Mouse (Mus musculus): ENCODE measurements around the gene Retreg1. TPM values are rescaled to one million over a fixed set of nuclear protein-coding genes. Genes with fewer than 3 reads are reported as not detected.

Retreg1 gene
- total RNA-seq, 1 experiment from 2014 or later = 132 TPM

DNA sequence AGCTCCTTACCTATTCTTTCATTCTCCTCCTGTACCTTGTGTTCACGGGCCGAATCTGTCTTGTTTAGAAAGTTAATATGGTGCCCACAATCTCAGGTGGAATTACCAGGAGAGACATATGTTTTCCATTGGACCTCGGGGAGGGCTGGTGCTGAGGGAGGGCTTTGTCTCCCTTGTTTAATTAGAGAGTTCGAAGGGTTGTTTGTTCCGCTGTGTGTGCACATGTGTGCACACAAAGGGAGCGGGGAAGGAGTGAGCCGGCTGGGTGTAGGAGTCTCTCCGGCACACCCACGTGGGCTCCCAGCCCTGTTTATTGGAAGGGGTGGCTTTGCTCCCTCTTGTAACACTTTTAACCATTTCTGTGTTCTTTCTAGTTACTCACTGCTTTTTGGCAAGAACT lies 29.1 kb downstream of the Retreg1 start:
- no peak for ATAC-seq (replicated peaks; ENCODE audit: insufficient number of reproducible peaks, low FRiP score, low TSS enrichment, poor library complexity, severe bottlenecking)

- no peak for ATAC-seq (replicated peaks; ENCODE audit: insufficient number of reproducible peaks, low FRiP score, low TSS enrichment, poor library complexity, severe bottlenecking)
Measured at GRCm38 (mm10) chr15:25872657-25873056, 29.7 kb downstream of the Retreg1 start.

- no peak for ATAC-seq (replicated peaks; ENCODE audit: insufficient number of reproducible peaks, low FRiP score, low TSS enrichment, poor library complexity, severe bottlenecking)
Measured at GRCm38 (mm10) chr15:25873536-25873935, 30.6 kb downstream of the Retreg1 start.

DNA sequence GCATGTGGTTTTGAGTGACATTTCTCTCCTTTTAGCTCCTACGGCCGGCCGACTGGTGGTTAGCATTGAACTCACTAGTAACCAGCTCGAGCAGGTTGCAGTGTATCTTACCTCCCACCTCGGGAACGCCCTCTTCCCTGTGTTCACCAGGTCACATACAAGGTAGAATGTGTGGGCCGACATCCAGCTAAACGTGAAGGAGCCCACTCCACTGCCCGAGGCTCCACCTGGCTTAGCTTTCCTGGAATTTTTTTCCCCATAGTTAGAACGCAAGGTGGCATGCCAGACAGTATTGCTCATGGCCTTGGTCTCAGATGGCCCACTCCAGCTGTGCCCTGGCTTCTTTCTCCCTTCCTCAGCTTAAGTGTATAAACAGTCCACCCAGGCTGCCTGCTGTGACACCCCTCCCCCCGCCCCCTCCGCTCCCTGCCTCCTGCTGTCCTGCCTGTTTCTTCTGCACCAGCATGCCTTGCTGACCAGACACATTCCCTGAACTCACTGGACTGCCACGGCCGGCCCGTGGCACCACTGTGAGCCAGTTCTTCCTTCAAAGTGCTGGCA lies 33.7 kb downstream of the Retreg1 start:
- no peak for ATAC-seq (replicated peaks; ENCODE audit: insufficient number of reproducible peaks, low FRiP score, low TSS enrichment, poor library complexity, severe bottlenecking)

DNA sequence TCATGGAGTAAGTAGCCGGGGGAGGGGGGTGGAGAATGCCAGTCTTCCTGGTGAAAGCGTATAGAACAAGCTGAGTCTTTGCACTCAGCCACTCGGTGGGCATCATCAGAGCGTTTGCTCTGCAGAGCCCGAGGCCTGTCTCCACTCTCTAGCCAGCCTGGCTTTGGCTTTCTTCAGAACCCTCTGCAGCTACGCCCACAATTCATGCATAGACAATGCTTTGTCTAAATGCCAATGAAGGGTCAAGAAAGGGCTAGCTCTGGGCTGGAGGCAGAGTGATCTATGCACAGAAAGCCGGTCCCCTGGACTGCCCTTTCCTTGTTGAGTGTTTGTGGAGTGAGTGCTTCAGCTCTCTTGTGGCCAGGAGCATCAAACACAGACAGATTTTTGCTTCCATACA lies 34.8 kb downstream of the Retreg1 start:
- ATAC-seq (replicated peaks; ENCODE audit: insufficient number of reproducible peaks, low FRiP score, low TSS enrichment, poor library complexity, severe bottlenecking) = no peak

DNA sequence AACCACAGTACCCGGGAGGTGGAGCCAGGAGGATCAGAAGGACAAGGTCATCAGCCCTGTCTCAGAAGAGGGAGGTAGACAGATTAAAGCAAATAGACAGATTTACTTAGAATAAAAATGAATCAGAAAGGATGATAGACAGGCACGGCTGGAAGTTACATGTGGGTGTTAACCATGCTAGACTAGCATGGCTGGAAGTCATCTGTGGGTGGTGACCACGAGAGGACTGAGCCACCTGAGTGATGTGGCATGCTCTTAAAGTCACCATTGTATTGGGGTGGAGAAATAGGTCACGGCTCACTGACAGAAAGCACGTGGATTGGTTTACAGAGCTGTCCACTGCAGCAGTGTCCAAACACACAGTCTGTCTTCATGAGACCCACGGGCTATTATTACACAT lies 36.2 kb downstream of the Retreg1 start:
- no peak for ATAC-seq (replicated peaks; ENCODE audit: insufficient number of reproducible peaks, low FRiP score, low TSS enrichment, poor library complexity, severe bottlenecking)

DNA sequence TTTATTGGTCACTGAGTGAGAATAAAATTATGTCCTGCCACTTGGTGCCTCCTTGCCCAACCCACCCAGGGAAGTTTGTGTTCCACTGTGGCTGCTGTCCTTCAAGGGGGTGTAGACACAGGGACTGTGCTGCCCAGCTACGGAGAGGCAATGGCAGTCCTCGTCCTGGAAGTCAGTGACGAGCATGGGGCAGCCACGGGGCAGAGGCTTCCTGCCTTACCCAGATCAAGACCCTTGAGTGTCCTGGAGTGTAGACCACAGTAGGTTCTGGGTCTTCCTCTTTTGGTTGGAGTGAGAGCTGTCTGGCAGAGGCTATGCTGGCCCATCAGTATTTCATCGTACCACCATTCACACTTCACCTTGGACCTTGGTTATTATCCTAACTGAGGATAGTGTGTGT lies 37.2 kb downstream of the Retreg1 start:
- ATAC-seq (replicated peaks; ENCODE audit: insufficient number of reproducible peaks, low FRiP score, low TSS enrichment, poor library complexity, severe bottlenecking) = no peak

DNA sequence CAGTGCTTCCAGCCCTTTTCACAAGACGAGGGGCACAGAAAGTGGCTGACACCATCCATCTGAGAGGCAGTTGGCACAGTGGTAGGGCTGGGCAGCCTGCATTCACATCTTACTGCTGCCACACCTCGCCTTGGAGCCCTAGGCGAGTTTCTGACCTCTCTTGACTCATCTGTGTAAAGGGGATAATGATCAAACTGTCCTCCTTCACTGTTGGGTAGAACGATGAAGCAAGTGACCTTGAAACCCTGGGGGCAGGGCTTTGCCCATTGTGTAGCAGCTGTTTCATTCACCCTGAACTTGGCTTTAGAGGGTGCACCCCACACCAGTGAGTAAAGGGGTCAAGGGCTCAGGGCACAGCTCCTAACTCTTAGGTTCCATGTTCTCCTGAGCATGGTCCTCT lies 39.0 kb downstream of the Retreg1 start:
- no peak for ATAC-seq (replicated peaks; ENCODE audit: insufficient number of reproducible peaks, low FRiP score, low TSS enrichment, poor library complexity, severe bottlenecking)

- ATAC-seq (replicated peaks; ENCODE audit: insufficient number of reproducible peaks, low FRiP score, low TSS enrichment, poor library complexity, severe bottlenecking) = no peak; the same call in 1 of the 2 replicates
Measured at GRCm38 (mm10) chr15:25884416-25884958, 41.5 kb downstream of the Retreg1 start.

- no peak for ATAC-seq (replicated peaks; ENCODE audit: insufficient number of reproducible peaks, low FRiP score, low TSS enrichment, poor library complexity, severe bottlenecking)
Measured at GRCm38 (mm10) chr15:25886581-25887011, 43.6 kb downstream of the Retreg1 start.

DNA sequence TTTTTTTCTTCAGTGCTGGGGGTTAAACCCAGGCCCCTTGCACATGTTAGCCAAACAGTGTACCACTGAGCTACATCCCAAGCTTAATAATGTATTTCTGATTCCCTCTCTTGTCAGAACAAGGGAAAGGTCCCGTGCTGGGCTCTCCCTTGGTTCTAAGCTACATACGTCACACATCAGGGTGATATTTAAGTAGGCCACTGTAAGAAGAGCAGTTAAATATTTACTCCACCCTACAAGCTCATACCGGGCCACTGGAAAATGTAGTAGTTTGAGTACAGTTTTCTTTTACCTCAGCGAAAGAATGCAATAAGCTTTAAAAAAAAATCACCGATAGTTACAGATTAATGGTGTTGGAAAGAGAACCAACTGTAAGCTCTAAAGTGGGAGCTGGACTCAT lies 46.9 kb downstream of the Retreg1 start:
- no peak for ATAC-seq (replicated peaks; ENCODE audit: insufficient number of reproducible peaks, low FRiP score, low TSS enrichment, poor library complexity, severe bottlenecking)

DNA sequence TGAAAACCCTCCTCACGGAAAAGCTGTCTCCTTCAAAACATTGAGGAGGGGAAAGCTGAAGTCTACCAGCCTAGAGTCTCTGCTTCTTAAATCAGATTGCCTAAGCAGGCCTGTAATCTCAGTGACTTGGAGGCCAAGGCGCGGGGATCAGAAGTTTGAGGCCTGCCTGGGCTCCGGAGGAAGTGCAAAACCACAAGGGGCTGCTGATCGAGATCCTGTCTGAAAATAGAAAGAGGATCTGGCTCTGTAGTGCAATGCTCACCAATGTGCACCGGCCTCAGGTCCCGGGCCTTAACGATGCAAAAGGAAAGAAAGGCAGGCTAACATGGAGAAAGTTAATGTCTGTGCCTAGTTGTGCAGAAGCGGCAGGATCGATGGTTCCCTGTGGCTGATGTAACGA lies 48.6 kb downstream of the Retreg1 start:
- peak; percentile 91 for ATAC-seq (replicated peaks; ENCODE audit: insufficient number of reproducible peaks, low FRiP score, low TSS enrichment, poor library complexity, severe bottlenecking)

- ATAC-seq (replicated peaks; ENCODE audit: insufficient number of reproducible peaks, low FRiP score, low TSS enrichment, poor library complexity, severe bottlenecking) = no peak
Measured at GRCm38 (mm10) chr15:25893327-25893726, 50.3 kb downstream of the Retreg1 start.

GRCm38 (mm10) chr15:25896783-25897182 lies 53.8 kb downstream of the Retreg1 start:
- peak; percentile 71 for ATAC-seq (replicated peaks; ENCODE audit: insufficient number of reproducible peaks, low FRiP score, low TSS enrichment, poor library complexity, severe bottlenecking)

DNA sequence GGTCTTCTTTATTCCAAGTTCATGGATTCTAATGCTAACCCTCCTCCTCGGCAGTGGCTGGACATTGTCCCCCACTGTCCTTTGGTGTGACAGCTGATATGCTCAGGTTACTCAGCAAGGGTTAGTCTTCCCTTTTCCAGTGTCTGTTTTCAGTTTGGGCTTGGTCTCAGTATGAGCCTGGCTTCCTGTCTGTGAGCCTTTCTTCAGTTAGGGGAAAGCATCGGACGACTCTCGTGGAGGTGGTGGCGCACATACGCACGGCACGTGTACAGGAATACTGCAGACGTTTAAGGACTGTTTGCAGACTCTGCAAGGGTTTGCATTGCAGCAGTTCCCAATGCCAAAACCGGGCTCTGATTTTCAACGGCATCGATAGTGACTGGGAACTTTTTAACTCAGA lies 54.6 kb downstream of the Retreg1 start:
- ATAC-seq (replicated peaks; ENCODE audit: insufficient number of reproducible peaks, low FRiP score, low TSS enrichment, poor library complexity, severe bottlenecking) = peak; percentile 45

DNA sequence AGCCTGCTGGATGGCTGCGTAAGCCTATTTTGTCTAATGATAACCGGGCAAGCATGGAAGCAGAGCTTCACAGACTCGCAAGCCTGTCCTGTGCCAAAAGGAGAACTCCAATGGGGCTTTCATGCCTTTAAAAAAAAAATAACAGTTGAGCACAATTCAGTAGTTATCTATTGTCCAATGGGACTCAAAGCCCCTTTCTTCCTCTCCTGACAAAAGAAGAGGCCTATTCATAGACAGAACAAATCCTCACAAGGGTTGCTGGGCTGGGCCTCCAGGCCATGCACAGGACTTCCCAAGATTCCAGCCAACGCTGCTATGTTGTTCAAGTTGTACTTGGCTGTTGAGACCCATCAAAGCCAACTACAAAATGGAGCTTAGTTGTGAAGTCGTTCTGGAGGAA lies 56.0 kb downstream of the Retreg1 start:
- ATAC-seq (replicated peaks; ENCODE audit: insufficient number of reproducible peaks, low FRiP score, low TSS enrichment, poor library complexity, severe bottlenecking) = no peak

DNA sequence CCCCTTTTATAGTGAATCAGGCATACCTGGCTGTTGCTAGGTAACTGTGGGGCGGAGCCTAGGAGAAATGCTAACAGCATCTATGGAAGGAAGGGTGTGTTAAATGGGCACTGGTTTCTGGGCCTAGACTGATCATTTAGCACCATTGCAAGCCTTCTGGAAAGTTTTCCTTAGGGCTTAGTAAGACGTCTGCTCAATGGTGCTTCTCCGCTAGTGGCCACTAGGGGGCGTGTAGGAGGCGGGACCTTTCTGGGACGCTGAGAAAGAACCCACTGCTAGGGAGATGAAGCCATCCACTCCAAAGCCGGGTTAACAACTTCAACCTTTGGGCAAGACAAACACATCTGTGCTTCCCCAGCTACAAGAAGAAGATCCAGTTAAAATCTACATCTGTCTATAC lies 57.6 kb downstream of the Retreg1 start:
- no peak; the same call in 1 of the 2 replicates for ATAC-seq (replicated peaks; ENCODE audit: insufficient number of reproducible peaks, low FRiP score, low TSS enrichment, poor library complexity, severe bottlenecking)

DNA sequence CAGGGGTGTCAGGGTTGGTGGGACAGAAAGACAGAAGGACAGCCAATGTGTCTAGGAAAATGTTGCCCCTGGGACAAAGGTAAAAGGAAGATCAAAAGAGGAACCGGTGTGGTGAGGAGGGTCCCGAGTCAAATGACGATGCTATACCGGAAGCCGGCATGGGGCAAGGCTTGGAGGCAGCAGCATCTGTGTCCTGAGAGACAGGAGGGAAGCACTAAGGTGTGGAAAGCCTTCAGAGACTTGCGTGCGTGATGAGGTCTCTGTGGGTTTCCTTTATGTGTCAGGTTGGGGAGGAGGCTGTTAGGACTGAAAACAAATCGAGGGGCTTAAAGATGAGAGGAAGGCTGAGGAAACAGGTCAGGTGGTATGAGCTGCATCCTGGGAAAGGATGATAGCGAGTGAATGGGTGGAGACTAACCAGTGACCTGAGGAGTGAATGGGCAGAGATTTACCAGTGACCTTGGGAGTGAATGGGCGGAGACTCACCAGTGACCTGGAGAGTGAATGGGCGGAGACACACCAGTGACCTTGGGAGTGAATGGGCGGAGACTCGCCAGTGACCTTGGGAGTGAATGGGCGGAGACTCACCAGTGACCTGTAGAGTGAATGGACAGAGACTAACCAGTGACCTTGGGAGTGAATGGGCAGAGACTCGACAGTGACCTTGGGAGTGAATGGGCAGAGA lies 60.1 kb downstream of the Retreg1 start:
- ATAC-seq (replicated peaks; ENCODE audit: insufficient number of reproducible peaks, low FRiP score, low TSS enrichment, poor library complexity, severe bottlenecking) = no peak

GRCm38 (mm10) chr15:25904435-25905021 lies 61.5 kb downstream of the Retreg1 start:
- no peak for ATAC-seq (replicated peaks; ENCODE audit: insufficient number of reproducible peaks, low FRiP score, low TSS enrichment, poor library complexity, severe bottlenecking)

All from monocyte, adult 5-6 weeks (primary cell).